ENCODE assay signal across 9 mouse cellular contexts in genomic region chr10:39541951-39542521, GRCm38 (mm10).
DNase-seq lines count a peak whose midpoint lies in the region; ATAC-seq lines count a peak whose summit lies in the region.
"Had no signal": no experiment of that assay in that cellular context is flagged by ENCODE, and none has a peak within 500 bp of the region (broad histone marks: within the 10 kb centered on the region; RNA-seq: fewer than 3 reads in every experiment).

No protein-coding gene starts in this region.

- H3K4me3 ChIP-seq in heart, embryonic 14.5 days (ENCODE audit: control insufficient read depth in 1 of 2, insufficient read depth in 1 of 2, low read depth in 1 of 2, low read length in 2 of 2), result no peak overlapping the region
- H3K4me3 ChIP-seq: myocyte had no signal

- 46% methylated on average over 7 of the region's 7 CpGs for WGBS in heart, embryonic 14.5 days

- intact Hi-C loops in heart, postnatal 25 days (cut with DNase I), result no loop called here
- intact Hi-C loops in gastrocnemius, postnatal 14 days (cut with DNase I; ENCODE audit: low total_unique reads), result no loop called here

- H3K36me3 ChIP-seq in heart, embryonic 14.5 days (ENCODE audit: control insufficient read depth, insufficient read depth, low read length), result peaks cover 13% of the 10 kb centered on the region

- H3K9me3 ChIP-seq in heart, embryonic 14.5 days (ENCODE audit: control insufficient read depth, low read length), result no peaks in the 10 kb centered on the region

- H3K27ac ChIP-seq in heart, embryonic 14.5 days (replicated peaks in 1 of 2; ENCODE audit: control insufficient read depth in 1 of 2, insufficient read depth in 1 of 2, low read depth in 2 of 2, low read length in 2 of 2), result peak overlapping the region in 1 of 2 experiments; percentile 41; a peak in 1 of 4 replicates

- H3K4me2 ChIP-seq in heart, embryonic 14.5 days (ENCODE audit: low read length), result no peak overlapping the region

- DNase-seq in heart, postnatal 25 days (ENCODE audit: low spot score), result no peak
- DNase-seq in cerebellum, adult 9-11 months, result peak; percentile 43
- DNase-seq in gastrocnemius, postnatal 14 days, result no peak
- DNase-seq in thymus, postnatal 14 days, result no peak

- peaks cover 14 to 31% of the 10 kb centered on the region in 2 experiments for H3K4me1 ChIP-seq in heart, embryonic 14.5 days (ENCODE audit: control insufficient read depth in 2 of 2, insufficient read depth in 2 of 2, low read length in 2 of 2)

- H3K27me3 ChIP-seq in heart, embryonic 14.5 days (ENCODE audit: control insufficient read depth, insufficient read depth, low read length), result no peaks in the 10 kb centered on the region

- peak overlapping the region; percentile 18; the same call in 1 of the 2 replicates for H3K9ac ChIP-seq in heart, embryonic 14.5 days (ENCODE audit: low read length)

- ATAC-seq in heart, embryonic 14.5 days (ENCODE audit: insufficient number of reproducible peaks, insufficient read depth, low FRiP score, low read depth), result no peak
- ATAC-seq in hematopoietic stem cell, adult 5-6 weeks (replicated peaks in 1 of 2; ENCODE audit: insufficient read depth in 1 of 2, low FRiP score in 2 of 2, low TSS enrichment in 1 of 2, low read depth in 1 of 2, poor library complexity in 2 of 2, severe bottlenecking in 2 of 2), result peak; percentile 74
- peak; percentile 51 for ATAC-seq in megakaryocyte progenitor cell, adult 5-6 weeks (replicated peaks; ENCODE audit: poor library complexity)
- ATAC-seq in activated CD4-positive, CD25-positive, alpha-beta regulatory T cell, adult 4 months, result no peak

Comparison
In these comparisons a context has a peak if more than half of its experiments do, and no peak if none do; other contexts are left out.
1. ATAC-seq: peak in hematopoietic stem cell, adult 5-6 weeks (2 of 2) and megakaryocyte progenitor cell, adult 5-6 weeks (single experiment); none in heart, embryonic 14.5 days (single experiment) and activated CD4-positive, CD25-positive, alpha-beta regulatory T cell, adult 4 months (single experiment).